In the genomic region with DNA sequence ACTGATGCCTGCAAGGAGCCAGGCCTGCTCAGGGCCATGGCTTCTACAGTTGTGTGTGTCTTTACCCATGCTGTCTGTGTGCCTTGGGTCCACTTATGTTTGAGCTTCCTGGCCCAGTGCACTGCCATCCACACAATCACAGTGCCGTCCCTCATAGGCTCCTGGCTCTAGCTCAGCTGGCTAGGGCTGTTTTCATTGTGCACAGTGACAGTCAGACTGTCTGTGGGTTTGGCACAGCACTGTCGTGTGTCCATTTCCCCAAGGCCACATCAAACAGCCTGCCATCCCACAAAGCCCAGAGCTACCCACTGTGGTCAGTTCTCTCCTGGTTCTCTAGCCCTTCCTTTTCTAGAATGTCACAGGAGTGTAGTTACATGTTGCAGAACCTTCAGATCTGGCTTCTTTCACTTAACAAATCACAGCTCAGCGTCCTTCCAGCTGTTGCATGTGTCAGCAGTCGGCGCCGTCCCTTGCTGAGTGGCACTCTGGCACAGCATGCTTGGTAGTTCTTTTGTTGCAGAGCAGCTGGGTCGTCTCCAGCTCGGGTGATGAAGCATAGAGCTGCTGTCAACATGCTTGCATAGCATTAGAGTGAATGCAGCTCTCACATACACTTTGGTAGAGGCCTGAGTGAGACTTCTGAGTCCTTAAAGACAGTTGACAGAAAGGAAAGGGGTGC, we compare ENCODE assay signal across 12 mouse cellular contexts. TPM values are rescaled to one million over a fixed set of nuclear protein-coding genes. Genes with fewer than 3 reads are reported as not detected.
DNase-seq lines count a peak whose midpoint lies in the region; TF ChIP-seq lines count a peak whose summit lies in the region.
"Had no signal": no experiment of that assay in that cellular context is flagged by ENCODE, and none has a peak within 500 bp of the region (broad histone marks: within the 10 kb centered on the region; RNA-seq: fewer than 3 reads in every experiment).

No protein-coding gene starts in this region.

- no peak for TF ChIP-seq CTCF in C2C12 (IDR thresholded peaks at IDR 0.05; ENCODE audit: control insufficient read depth, insufficient read depth, insufficient read length)

- intact Hi-C loops in gastrocnemius, postnatal 14 days (cut with DNase I; ENCODE audit: low total_unique reads): no loop called here

- H3K36me3 ChIP-seq in C2C12 (ENCODE audit: control insufficient read depth, insufficient read depth): no peaks in the 10 kb centered on the region

- H3ac ChIP-seq in C2C12 (ENCODE audit: control insufficient read depth, insufficient read length, low read depth): no peak overlapping the region

- no peaks in the 10 kb centered on the region for H3K79me2 ChIP-seq in C2C12 (ENCODE audit: control insufficient read depth, insufficient read depth)

- peak; percentile 27 for DNase-seq in gastrocnemius, postnatal 14 days
- DNase-seq in gastrocnemius, adult 18-20 months (ENCODE audit: low spot score): no peak
- DNase-seq in layer of hippocampus, adult 9-11 months: peak; percentile 32
- DNase-seq in layer of hippocampus, adult 9-10 months (ENCODE audit: low spot score): no peak
- DNase-seq in brain, embryonic 18.5 days (ENCODE audit: low read depth, low spot score): peak; percentile 14
- no peak for DNase-seq in urinary bladder, adult 18-20 months (ENCODE audit: low spot score in 2 of 2)
- DNase-seq in ovary, postnatal 36 days (ENCODE audit: low spot score): no peak
- DNase-seq: kidney, postnatal 36 days; right cerebral cortex, postnatal 14 days; thymus, adult 2 months had no signal

- no peak overlapping the region for H3K4me3 ChIP-seq in C2C12 (ENCODE audit: insufficient read depth, poor library complexity, severe bottlenecking)

- H3K79me3 ChIP-seq in C2C12 (ENCODE audit: low read depth): no peaks in the 10 kb centered on the region

- no peaks in the 10 kb centered on the region for H3K27me3 ChIP-seq in C2C12 (ENCODE audit: control insufficient read depth, insufficient read depth, insufficient read length)
- H3K27me3 ChIP-seq: CH12.LX had no signal

TF ChIP-seq in C2C12, 6 proteins besides CTCF, POLR2A, EP300 and RAD21:
- TF ChIP-seq MAX (IDR thresholded peaks at IDR 0.05) (no peak), MYOG (IDR thresholded peaks at IDR 0.05; ENCODE audit: control insufficient read depth, extremely low read depth, insufficient read length) (no peak), MYOD1 (IDR thresholded peaks at IDR 0.05; ENCODE audit: control insufficient read depth, insufficient read length, low read depth) (peak; percentile 77)

RNA-seq across cellular contexts. Expression of gene Rtl10, which starts 44.6 kb away (rescaled TPM):
- 1 to 10 TPM; 2.6 to 5.3 TPM for total RNA-seq in gastrocnemius, postnatal 14 days (2021)
- 1 to 10 TPM; 3.0 to 3.2 TPM for total RNA-seq in gastrocnemius, adult 18-20 months (2021)
- 10.6 TPM for polyA plus RNA-seq in C2C12 (2012; fragmentation: generic; extraction: Trizol)

RNA-seq across cellular contexts. Expression of gene Gnb1l, which starts 44.8 kb away (rescaled TPM):
- total RNA-seq in gastrocnemius, postnatal 14 days (2021): 1 to 10 TPM; 2.7 to 3.1 TPM
- 1 to 10 TPM; 3.2 to 5.0 TPM for total RNA-seq in gastrocnemius, adult 18-20 months (2021)
- 13.3 TPM for polyA plus RNA-seq in C2C12 (2012; fragmentation: generic; extraction: Trizol)

RNA-seq across cellular contexts. Expression of gene Tbx1, which starts 47.2 kb away (rescaled TPM):
- total RNA-seq in gastrocnemius, postnatal 14 days (2021): 1 to 10 TPM in 1 of 2 experiments, under 1 TPM in 1; 0.78 to 3.1 TPM
- 10 to 100 TPM in 1 of 2 experiments, 1 to 10 TPM in 1; 9.3 to 20.9 TPM for total RNA-seq in gastrocnemius, adult 18-20 months (2021)
- polyA plus RNA-seq in C2C12 (2012; fragmentation: generic; extraction: Trizol): 12.1 TPM

Comparison
In these comparisons a context has a peak if more than half of its experiments do, and no peak if none do; other contexts are left out.
1. DNase-seq: peak in gastrocnemius, postnatal 14 days (single experiment), layer of hippocampus, adult 9-11 months (single experiment) and brain, embryonic 18.5 days (single experiment); none in gastrocnemius, adult 18-20 months (single experiment), layer of hippocampus, adult 9-10 months (single experiment), urinary bladder, adult 18-20 months (0 of 2) and ovary, postnatal 36 days (single experiment).